In the genomic region with DNA sequence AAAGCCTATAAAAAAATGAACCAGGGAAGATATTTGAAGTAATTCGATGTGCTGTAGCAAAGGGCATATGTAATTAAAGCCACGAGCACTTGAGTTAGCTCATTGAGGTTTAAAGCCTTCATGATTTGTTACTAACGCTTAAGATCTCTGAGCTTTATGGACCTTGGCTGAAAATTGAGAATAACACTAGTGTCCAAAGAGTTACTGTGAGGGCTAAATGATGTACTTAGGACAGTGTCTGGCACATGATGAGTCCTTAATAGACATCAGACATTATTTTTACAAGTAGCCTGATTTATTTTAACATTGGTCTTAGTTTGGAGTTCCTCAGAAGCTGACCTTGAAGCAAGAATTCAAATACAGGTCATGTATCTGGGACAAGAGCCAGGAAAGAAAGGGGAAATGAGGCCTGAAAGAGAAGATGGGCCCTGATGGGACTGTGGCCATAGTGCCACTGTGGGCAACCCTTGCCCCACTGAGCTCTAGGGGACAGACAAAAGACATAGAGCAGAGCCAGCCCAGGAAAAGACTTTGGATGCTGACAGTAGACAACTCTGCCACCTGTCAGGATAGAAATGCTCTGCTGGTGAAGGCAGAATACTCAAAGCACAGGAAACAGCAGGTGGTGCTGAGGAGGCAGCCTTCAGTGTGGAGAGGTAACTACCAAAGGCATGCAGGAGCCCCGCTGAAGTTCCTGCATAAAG, we compare ENCODE assay signal across 11 mouse cellular contexts. TPM values are rescaled to one million over a fixed set of nuclear protein-coding genes. Genes with fewer than 3 reads are reported as not detected.
A peak's percentile ranks its signal among the peaks of the same experiment; 100 is the strongest.
DNase-seq lines count a peak whose midpoint lies in the region; ATAC-seq and TF ChIP-seq lines count a peak whose summit lies in the region.
"Had no signal": no experiment of that assay in that cellular context is flagged by ENCODE, and none has a peak within 500 bp of the region (broad histone marks: within the 10 kb centered on the region; RNA-seq: fewer than 3 reads in every experiment).

No protein-coding gene starts in this region.

- no peak overlapping the region for H3K9ac ChIP-seq in hindbrain, postnatal 0 days (replicated peaks; ENCODE audit: low read length)
- H3K9ac ChIP-seq in hindbrain, embryonic 11.5 days (ENCODE audit: low read depth, low read length), result no peak overlapping the region
- H3K9ac ChIP-seq in intestine, embryonic 15.5 days, result no peak overlapping the region
- H3K9ac ChIP-seq: hindbrain, embryonic 13.5 days; neural tube, embryonic 12.5 days had no signal

- no peak for TF ChIP-seq POLR2A in small intestine, adult 2 months (IDR thresholded peaks at IDR 0.05; ENCODE audit: low read depth, low read length)

- 72% methylated on average over 4 of the region's 4 CpGs for WGBS in hindbrain, postnatal 0 days
- WGBS in hindbrain, embryonic 11.5 days, result 73% methylated on average over 4 of the region's 4 CpGs
- 64% methylated on average over 4 of the region's 4 CpGs for WGBS in intestine, embryonic 15.5 days
- 51% methylated on average over 4 of the region's 4 CpGs for WGBS in small intestine, adult 2 months

- peak; percentile 46 for DNase-seq in hindbrain, postnatal 0 days (ENCODE audit: low spot score)
- no peak for DNase-seq in hindbrain, embryonic 11.5 days (ENCODE audit: low spot score)
- peak; percentile 33 for DNase-seq in lung, postnatal 36 days
- DNase-seq in lung, postnatal 25 days (ENCODE audit: low spot score), result no peak
- no peak for DNase-seq in adipocyte (ENCODE audit: low spot score)
- DNase-seq: cerebellum, postnatal 36 days; retina, postnatal 1 day had no signal

- H3K27me3 ChIP-seq in hindbrain, postnatal 0 days (ENCODE audit: insufficient read depth, low read length), result no peaks in the 10 kb centered on the region
- H3K27me3 ChIP-seq in hindbrain, embryonic 11.5 days (ENCODE audit: control insufficient read depth, insufficient read depth, low read length), result no peaks in the 10 kb centered on the region
- H3K27me3 ChIP-seq in intestine, embryonic 15.5 days (replicated peaks), result no peaks in the 10 kb centered on the region
- no peaks in the 10 kb centered on the region for H3K27me3 ChIP-seq in small intestine, adult 2 months (ENCODE audit: control insufficient read depth, insufficient read depth, low read length)
- H3K27me3 ChIP-seq: hindbrain, embryonic 13.5 days; neural tube, embryonic 12.5 days had no signal

- H3K4me1 ChIP-seq in hindbrain, postnatal 0 days (ENCODE audit: insufficient read depth, low read length), result no peaks in the 10 kb centered on the region
- H3K4me1 ChIP-seq in hindbrain, embryonic 11.5 days (replicated peaks; ENCODE audit: control insufficient read depth, insufficient read depth, low read length), result no peaks in the 10 kb centered on the region
- no peaks in the 10 kb centered on the region; the same call in 1 of the 2 replicates for H3K4me1 ChIP-seq in intestine, embryonic 15.5 days (replicated peaks)
- H3K4me1 ChIP-seq in small intestine, adult 2 months (ENCODE audit: control insufficient read depth, insufficient read depth, insufficient read length, low read length), result peaks cover 2% of the 10 kb centered on the region; the same call in 1 of the 2 replicates
- H3K4me1 ChIP-seq: hindbrain, embryonic 13.5 days; neural tube, embryonic 12.5 days had no signal

- no peaks in the 10 kb centered on the region for H3K9me3 ChIP-seq in hindbrain, postnatal 0 days (ENCODE audit: low read length)
- H3K9me3 ChIP-seq in hindbrain, embryonic 11.5 days (ENCODE audit: control insufficient read depth, low read length), result no peaks in the 10 kb centered on the region
- H3K9me3 ChIP-seq in intestine, embryonic 15.5 days, result no peaks in the 10 kb centered on the region
- H3K9me3 ChIP-seq: hindbrain, embryonic 13.5 days; neural tube, embryonic 12.5 days had no signal

- no peak overlapping the region for H3K4me2 ChIP-seq in hindbrain, postnatal 0 days (ENCODE audit: low read depth, low read length)
- no peak overlapping the region for H3K4me2 ChIP-seq in hindbrain, embryonic 11.5 days (replicated peaks; ENCODE audit: low read depth, low read length)
- no peak overlapping the region for H3K4me2 ChIP-seq in intestine, embryonic 15.5 days (replicated peaks)
- H3K4me2 ChIP-seq: hindbrain, embryonic 13.5 days; neural tube, embryonic 12.5 days had no signal

- peak; percentile 57 for TF ChIP-seq CTCF in hindbrain, postnatal 0 days (IDR thresholded peaks at IDR 0.05; ENCODE audit: low read depth)
- peak; percentile 51; the same call in 1 of the 2 replicates for TF ChIP-seq CTCF in small intestine, adult 2 months (IDR thresholded peaks at IDR 0.05; ENCODE audit: extremely low read depth, insufficient read length, insufficient replicate concordance, low read depth, low read length)

- no peak overlapping the region for H3K27ac ChIP-seq in hindbrain, postnatal 0 days
- H3K27ac ChIP-seq in hindbrain, embryonic 11.5 days (ENCODE audit: low read depth, low read length), result no peak overlapping the region
- no peak overlapping the region for H3K27ac ChIP-seq in intestine, embryonic 15.5 days
- H3K27ac ChIP-seq in small intestine, adult 2 months (ENCODE audit: insufficient read depth, low read depth, low read length), result no peak overlapping the region
- H3K27ac ChIP-seq: hindbrain, embryonic 13.5 days; neural tube, embryonic 12.5 days had no signal

- H3K4me3 ChIP-seq in hindbrain, postnatal 0 days (ENCODE audit: low read length), result no peak overlapping the region
- no peak overlapping the region for H3K4me3 ChIP-seq in hindbrain, embryonic 11.5 days (ENCODE audit: low read depth, low read length)
- no peak overlapping the region for H3K4me3 ChIP-seq in intestine, embryonic 15.5 days (replicated peaks)
- H3K4me3 ChIP-seq in small intestine, adult 2 months (ENCODE audit: low read depth, low read length), result no peak overlapping the region
- H3K4me3 ChIP-seq: hindbrain, embryonic 13.5 days; neural tube, embryonic 12.5 days had no signal

- ATAC-seq in hindbrain, postnatal 0 days, result no peak
- ATAC-seq in hindbrain, embryonic 11.5 days (ENCODE audit: low FRiP score), result no peak
- ATAC-seq in intestine, embryonic 15.5 days, result peak; percentile 81

- H3K36me3 ChIP-seq in hindbrain, postnatal 0 days (ENCODE audit: insufficient read depth, low read length), result no peaks in the 10 kb centered on the region
- no peaks in the 10 kb centered on the region for H3K36me3 ChIP-seq in hindbrain, embryonic 11.5 days (ENCODE audit: control insufficient read depth, insufficient read depth, low read length)
- no peaks in the 10 kb centered on the region for H3K36me3 ChIP-seq in intestine, embryonic 15.5 days
- no peaks in the 10 kb centered on the region for H3K36me3 ChIP-seq in small intestine, adult 2 months (ENCODE audit: control insufficient read depth, insufficient read depth, low read length)
- H3K36me3 ChIP-seq: hindbrain, embryonic 13.5 days; neural tube, embryonic 12.5 days had no signal

RNA-seq across cellular contexts. Expression of a gene that starts 14.1 kb away (rescaled TPM):
- 0.90 and 1.9 TPM in 2 replicates for total RNA-seq in hindbrain, postnatal 0 days (2014; rRNA removed)
- 2.2 and 2.3 TPM in 2 replicates for polyA plus RNA-seq in hindbrain, postnatal 0 days (2015; fragmentation: Nextera tagmentation; extraction: Ambion mirVana)
- 0.79 and 0.85 TPM in 2 replicates for polyA plus RNA-seq in hindbrain, embryonic 11.5 days (2014; fragmentation: Nextera tagmentation; extraction: Ambion mirVana)
- 4.2 and 4.3 TPM in 2 replicates for polyA plus RNA-seq in intestine, embryonic 15.5 days (2015; fragmentation: Nextera tagmentation; extraction: Ambion mirVana)
- polyA plus RNA-seq in small intestine, adult 2 months (2012; rRNA removed), result 1.0 and 3.9 TPM in 2 replicates

RNA-seq across cellular contexts. Expression of a gene that starts 38.0 kb away (rescaled TPM):
- total RNA-seq in hindbrain, postnatal 0 days (2014; rRNA removed), result 197 and 198 TPM in 2 replicates
- 409 and 418 TPM in 2 replicates for polyA plus RNA-seq in hindbrain, postnatal 0 days (2015; fragmentation: Nextera tagmentation; extraction: Ambion mirVana)
- 440 and 458 TPM in 2 replicates for polyA plus RNA-seq in hindbrain, embryonic 11.5 days (2014; fragmentation: Nextera tagmentation; extraction: Ambion mirVana)
- 674 and 711 TPM in 2 replicates for polyA plus RNA-seq in intestine, embryonic 15.5 days (2015; fragmentation: Nextera tagmentation; extraction: Ambion mirVana)
- 28.5 and 69.3 TPM in 2 replicates for polyA plus RNA-seq in small intestine, adult 2 months (2012; rRNA removed)

Comparison
In these comparisons a context has a peak if more than half of its experiments do, and no peak if none do; other contexts are left out.
1. DNase-seq: peak in hindbrain, postnatal 0 days (single experiment) and lung, postnatal 36 days (single experiment); none in hindbrain, embryonic 11.5 days (single experiment), lung, postnatal 25 days (single experiment) and adipocyte (single experiment).